Mouse (Mus musculus) testis, adult 2 months (tissue): ENCODE measurements at regions not wholly inside any gene's neighbourhood (a gene's known extent, or its start where the extent isn't known, plus 50 kb on each side); places are given as distances from the start of the nearest gene placed in this dataset.

ENCODE experiments used
- CTCF ChIP-seq: fragments of 200-500 bp; IDR thresholded peaks from 2 replicates; pipeline ENCODE4 v1.5.1; 2012; ENCODE audit warnings: low read depth, mild to moderate bottlenecking, inconsistent platforms, low read length, moderate library complexity; ENCODE audit not compliant: control insufficient read depth, insufficient read depth, insufficient replicate concordance
- POLR2A ChIP-seq: fragments of 200-500 bp; IDR thresholded peaks from 2 replicates; pipeline ENCODE4 v1.6.1; 2012; ENCODE audit warnings: low read depth, mild to moderate bottlenecking, inconsistent platforms, low read length, moderate library complexity; ENCODE audit not compliant: control insufficient read depth

- TF ChIP-seq CTCF = no peak
- no peak for TF ChIP-seq POLR2A
Measured at GRCm38 (mm10) chr3:149379249-149379865, 389.0 kb upstream of the Adgrl2 start.
